Mouse (Mus musculus) mesoderm, embryonic 11.5 days (tissue): ENCODE results near the gene Tpgs1.
"Not testable (repeated sequence)": the region's sequence is repeated elsewhere in the genome, so short reads cannot be mapped to it uniquely, and the experiment has no call there.

Experiments used
- DNase-seq: peaks from one replicate; pipeline ENCODE4 v3.0.0-alpha.2; 2012; ENCODE audit warnings: low read depth, low spot score

Gene Tpgs1

GRCm38 (mm10) chr10:79691986-79692548, 22.9 kb downstream of the Tpgs1 start:
- no peak for DNase-seq

DNA sequence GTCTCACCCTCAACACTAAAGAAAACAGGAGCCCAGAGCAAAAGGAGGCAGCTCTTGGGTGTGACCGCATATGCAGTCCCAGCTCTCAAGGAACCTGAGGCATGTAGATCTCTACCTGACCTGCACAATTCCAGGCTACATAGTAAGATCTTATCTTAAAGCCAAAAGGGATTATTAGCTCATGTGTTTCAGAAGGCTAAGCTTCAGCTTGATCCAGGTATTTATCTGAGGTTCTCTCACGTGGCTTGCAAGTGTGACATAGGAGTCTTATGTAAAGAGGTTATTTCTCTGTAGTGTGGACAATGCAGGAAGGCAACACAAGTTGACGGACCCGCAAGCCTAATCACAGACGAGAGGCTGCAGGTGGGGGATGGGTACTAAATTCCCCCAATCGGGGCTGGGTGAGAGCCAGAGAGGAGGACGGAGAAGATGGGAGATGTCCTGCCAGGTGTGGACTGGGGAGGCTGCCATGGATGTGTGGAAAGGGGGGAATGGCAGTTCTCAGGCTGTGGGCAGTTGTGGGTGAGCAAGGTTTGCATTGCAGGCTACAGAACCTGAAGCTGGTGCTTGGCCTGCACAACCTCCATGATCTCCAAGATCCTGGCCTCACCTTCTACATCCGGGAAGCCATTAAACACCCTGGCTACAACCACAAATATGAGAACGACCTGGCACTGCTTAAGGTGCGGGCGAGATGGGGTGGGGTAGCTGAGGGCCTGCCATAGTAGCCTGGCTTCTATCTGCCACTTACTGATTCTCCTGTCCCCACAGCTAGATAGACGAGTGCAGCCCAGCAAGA, 24.6 kb downstream of the Tpgs1 start:
- DNase-seq: no peak

- DNase-seq: no peak
Measured at GRCm38 (mm10) chr10:79694379-79694655, 25.1 kb downstream of the Tpgs1 start.

GRCm38 (mm10) chr10:79695231-79696128, 26.3 kb downstream of the Tpgs1 start:
- DNase-seq: peak; percentile 70

DNA sequence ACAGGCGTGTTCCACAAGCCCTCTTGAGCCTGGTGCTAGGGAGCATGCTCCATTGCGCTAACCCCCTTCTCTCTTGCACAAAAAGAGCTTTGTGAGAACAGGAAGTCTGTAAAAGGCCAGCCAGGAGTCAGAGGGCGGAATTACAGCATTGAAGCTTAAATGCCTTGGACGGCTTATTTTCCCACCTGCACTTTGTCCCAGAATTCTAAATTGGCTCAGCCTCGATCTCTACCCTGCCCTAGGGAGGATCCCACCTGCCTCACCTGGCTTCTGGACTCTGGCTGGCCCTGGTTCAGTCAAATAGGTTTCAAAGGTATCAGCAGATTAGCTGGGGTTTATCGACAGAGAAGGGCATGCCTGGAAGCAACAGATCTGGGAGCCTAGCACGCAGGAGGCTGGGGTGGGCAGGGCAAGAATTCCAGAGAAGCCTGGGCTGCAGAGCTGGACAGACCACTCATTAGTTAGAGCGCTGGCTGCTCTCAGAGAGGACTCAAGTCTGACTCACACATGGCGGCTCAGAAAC, 27.0 kb downstream of the Tpgs1 start:
- DNase-seq: no peak

DNA sequence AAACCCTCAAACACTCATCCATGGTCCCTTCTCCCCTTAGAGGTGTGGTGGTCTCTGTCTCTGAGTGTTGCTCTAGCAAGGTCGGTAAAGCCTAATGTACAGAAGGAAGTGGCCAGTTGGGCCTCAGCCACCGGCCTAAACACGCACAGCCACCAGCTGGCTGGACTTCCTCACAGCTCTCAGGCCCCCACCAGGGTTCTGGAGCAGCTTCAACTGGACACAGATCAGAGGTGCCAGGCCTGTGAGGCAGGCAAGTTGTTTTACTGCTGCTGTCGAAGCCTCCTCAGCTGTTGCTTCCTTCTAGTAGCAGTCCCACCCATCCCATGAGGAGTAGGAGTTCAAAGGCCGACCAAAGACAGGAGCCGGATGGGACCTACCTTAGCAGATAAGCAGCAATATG, 28.7 kb downstream of the Tpgs1 start:
- no peak for DNase-seq

- DNase-seq: no peak
Measured at GRCm38 (mm10) chr10:79698459-79698858, 29.3 kb downstream of the Tpgs1 start.

DNA sequence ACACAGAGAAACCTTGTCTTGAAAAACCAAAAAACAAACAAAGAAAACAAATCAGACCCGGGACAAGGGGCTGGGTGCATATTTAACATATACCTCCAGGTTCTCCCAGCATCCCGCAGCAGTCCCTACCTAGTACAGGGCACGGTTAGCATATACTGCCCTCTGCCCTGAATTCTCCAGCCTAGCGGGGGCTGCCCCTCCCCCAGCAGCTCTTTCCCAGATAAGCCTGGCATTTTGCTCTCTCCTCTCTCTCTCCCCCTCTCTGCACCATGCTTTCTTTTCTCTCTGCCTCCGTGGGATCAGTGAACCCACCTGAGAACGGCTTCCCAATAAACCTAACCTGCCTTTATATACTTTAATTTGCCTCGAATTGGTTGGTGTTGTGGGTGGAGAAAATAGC, 31.5 kb downstream of the Tpgs1 start:
- DNase-seq: no peak

DNA sequence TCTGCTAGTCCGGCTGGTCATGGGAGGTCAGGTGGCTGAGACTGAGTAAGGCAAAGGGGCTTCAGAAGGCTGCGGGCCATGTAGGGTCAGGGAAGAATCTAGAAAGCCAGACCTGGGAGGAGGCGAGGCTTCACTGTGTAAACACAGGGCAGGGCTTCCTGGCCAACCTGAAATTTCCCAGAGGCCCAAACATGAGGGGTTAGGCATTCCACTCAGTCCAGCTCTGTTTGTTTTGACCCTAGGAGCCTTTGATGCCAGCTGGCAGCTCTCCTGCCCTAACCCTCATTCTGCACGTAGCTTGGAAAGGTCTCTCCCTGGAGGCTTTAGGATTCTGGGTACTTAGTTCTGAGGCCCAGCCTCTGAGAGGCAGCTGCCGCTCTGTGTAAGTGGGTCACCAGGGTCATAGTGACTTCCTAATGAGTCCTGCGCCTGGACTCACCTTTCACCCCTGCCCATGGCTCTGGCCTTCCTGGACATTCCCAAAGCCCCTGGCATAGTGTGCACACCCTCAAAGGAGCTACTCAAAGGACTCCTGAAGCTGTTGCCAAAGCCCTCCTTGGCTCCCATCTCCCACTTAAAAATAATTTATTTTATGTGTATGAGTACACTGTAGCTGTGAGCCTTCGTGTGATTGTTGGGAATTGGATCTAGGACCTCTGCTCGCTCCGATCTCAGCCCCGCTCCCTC, 32.4 kb downstream of the Tpgs1 start:
- DNase-seq: no peak

DNA sequence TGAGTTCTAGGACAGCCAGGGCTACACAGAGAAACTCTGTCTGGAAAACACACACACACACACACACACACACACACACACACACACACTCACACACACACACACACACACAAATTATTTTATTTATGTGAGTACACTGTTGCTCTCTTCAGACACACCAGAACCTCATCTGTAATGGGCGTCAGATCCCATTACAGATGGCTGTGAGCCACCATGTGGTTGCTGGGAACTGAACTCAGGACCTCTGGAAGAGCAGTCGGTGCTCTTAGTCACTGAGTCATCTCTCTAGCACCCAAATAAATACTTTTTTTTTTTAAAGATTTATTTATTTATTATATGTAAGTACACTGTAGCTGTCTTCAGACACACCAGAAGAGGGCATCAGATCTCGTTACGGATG, 33.8 kb downstream of the Tpgs1 start:
- DNase-seq: not testable (repeated sequence)

- no peak for DNase-seq
Measured at GRCm38 (mm10) chr10:79703541-79703940, 34.4 kb downstream of the Tpgs1 start.

DNA sequence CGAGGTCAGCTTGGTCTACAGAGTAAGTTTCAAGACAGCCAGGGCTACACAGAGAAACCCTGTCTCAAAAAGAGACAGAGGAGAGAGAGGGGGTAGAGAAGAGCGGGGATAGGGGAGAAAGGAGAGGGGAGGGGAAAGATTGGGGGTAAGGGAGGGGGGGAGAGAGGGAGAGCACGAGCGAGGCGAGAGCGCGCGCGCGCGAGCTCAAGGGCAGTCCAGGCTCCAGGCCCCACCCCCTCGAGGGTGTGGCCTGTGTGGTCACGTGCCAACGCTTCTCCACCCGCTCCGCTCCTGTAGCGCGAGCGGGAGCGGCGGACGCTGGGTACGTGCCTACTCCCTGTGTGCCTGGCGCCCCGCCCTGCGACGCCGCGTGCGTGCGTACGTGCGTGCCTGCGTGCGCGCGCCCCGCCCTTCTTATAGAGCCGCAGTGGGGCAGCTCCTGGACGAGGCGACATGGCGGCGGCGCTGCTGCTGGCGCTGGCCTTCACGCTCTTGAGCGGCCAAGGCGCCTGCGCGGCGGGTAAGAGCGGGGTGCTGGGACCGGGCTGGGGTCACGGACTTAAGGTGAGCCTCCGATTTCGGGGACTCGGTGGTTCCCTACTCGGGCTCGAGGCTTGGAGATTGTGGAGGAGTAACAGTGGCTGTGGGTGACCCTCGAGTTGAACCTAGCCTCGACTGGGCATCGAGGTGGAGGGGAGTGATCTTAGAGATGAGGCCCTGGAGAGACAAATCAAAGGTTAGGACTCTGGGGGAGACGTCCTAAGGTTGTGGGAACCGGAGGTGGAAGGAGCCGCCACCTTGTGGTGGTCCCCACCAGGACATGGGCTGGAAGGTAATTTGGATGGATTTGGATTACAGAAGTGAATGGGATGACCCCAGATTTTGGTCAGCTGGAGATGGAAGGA, 35.1 kb downstream of the Tpgs1 start, which contains the start of gene Bsg:
Gene Bsg (plus strand): TSS at position 427 of the 905 bp plus-strand sequence.
- DNase-seq: peak; percentile 99

GRCm38 (mm10) chr10:79704970-79705360, 35.8 kb downstream of the Tpgs1 start:
- no peak for DNase-seq

GRCm38 (mm10) chr10:79705951-79706350, 36.8 kb downstream of the Tpgs1 start:
- no peak for DNase-seq

DNA sequence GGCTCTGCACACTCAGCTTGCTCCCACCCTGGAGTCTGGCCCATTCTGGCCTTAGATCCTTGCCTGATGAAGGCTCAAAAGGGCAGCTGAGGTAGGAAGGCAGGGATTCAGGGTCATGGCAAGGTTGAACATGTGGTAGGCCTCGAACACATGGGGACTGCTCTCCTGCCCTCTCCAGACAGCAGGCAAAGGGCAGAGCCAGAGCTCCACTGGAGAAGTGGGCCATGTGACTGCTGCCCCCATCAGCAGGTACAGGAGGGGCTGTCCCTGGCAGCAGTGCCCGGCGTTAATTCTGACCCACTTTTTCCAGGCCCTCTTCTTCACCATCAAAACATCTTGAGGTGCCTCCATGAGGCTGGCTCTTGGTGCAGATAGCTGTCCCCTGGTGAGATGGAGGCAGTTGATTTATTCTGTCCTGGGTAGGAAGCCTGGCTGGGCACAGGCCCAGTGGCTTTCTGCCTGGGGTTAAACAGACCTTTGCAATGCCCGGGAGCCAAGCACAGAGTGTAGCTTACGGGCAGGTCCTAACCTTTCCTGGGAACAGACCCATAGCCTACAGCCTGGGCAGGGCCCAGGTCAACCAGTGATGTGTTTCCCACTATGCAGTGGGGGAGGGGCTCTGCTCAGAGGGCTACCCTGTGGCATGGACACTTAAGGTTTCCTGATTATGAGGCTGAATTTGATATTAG, 37.4 kb downstream of the Tpgs1 start:
- no peak for DNase-seq

- DNase-seq: no peak
Measured at GRCm38 (mm10) chr10:79707162-79707561, 38.0 kb downstream of the Tpgs1 start.

- no peak for DNase-seq
Measured at GRCm38 (mm10) chr10:79707759-79708158, 38.6 kb downstream of the Tpgs1 start.

GRCm38 (mm10) chr10:79708668-79709067, 39.5 kb downstream of the Tpgs1 start:
- no peak for DNase-seq

DNA sequence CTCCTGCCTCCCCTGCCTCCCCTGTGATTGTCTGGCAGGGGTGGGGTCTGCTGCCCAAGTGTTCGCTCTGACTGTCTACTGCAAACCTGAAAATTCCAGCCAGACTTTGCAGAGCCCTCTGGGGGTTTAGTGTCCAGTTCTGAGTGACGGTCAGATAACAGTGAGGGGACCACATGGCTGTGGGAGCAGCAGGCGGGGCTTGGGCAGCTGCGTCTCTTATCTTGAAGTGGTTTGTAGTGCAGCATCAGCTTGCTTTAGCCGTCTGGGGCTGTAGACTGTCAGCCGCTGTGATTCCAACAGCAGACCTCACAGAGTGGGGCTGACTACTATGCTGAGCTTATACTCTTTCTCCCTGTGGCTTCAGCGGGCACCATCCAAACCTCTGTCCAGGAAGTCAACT, 40.1 kb downstream of the Tpgs1 start:
- no peak for DNase-seq

DNA sequence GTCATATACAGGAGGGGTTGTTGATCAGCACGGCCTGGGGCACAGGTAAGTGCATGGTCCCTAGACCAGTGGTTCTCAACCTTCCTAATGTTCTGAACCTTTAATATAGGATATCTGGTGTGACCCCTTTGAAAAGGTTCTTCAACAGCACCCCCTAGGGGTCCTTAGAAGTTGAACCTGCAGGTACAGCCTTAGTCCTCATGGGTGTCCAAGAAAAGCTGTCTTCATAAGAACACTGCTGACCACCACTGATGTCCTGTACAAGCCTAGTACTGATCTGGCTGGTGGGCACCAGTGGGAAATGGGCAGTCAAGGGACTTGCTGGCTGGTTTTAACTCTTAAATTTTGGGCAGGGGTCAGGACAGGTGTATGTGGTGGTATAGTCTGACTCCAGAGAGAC, 42.9 kb downstream of the Tpgs1 start:
- DNase-seq: no peak
